Mouse (Mus musculus): Measurements from ENCODE around the gene Zfp512b. TPM values are rescaled to one million over a fixed set of nuclear protein-coding genes. Genes with fewer than 3 reads are reported as not detected.

Gene Zfp512b
- polyA plus RNA-seq (2012; rRNA removed) = 63.5 and 63.7 TPM in 2 replicates

DNA sequence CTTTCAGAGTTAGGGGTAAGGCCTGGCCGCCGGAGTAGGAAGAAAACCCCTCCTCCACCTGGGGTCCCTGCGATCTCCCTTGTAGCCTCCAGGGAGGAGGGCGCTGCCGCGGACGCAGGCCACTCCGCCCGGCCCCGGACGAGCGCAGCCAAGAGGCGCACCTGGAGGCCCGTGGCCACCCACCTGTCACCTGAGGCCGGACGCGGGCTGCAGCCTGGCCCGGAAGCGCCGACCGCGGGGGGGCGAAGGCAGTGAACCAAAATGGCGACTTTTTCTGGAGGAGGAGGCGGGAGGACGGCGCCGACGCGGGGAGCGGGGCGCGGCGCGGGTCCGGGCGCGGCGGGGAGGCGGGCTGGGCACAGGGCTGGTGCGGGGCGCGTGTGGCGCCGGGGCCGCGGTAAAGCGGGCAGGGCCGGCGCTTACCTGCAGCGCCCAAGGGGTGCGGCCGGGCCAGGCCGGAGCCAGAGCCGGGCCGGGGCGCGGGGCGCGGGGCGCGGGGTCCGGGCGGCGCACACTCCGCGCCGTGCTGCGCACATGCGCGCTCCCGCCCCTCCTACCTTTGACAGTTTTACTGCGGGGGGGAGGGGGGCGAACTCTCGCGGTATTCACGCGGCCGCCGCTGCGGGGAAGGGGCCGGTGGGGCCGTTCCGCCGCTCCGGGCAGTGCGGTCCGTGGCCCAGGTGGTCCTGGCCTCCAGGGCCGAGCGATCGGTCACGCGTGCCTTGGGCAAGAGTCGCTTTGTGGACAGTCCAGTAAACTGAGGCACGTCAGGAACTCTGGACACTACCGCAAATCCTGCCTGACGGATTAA, at the start of gene Zfp512b:
Gene Zfp512b, minus strand, starts transcription at position 573 of the 811 bp plus-strand sequence.
- no peak for DNase-seq (ENCODE audit: low read depth)

DNA sequence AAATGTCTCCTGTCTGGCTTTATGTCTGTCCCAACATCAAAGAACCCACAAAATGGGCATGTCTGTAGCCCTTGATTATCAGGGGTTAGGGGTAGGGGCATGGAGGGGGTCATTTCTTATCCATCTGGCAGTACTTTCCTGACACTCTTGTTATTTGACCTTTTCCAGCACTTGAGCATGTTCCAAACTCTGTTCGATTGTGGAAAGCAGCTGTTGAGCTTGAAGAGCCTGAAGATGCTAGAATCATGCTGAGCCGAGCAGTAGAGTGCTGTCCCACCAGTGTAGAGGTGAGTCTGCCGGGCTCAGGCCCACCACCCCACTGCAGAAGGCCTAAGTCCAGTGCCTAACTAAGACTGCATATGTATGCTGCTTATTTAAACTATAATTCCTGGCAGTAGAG, 43.3 kb upstream of the Zfp512b start:
- no peak for DNase-seq (ENCODE audit: low read depth)

DNA sequence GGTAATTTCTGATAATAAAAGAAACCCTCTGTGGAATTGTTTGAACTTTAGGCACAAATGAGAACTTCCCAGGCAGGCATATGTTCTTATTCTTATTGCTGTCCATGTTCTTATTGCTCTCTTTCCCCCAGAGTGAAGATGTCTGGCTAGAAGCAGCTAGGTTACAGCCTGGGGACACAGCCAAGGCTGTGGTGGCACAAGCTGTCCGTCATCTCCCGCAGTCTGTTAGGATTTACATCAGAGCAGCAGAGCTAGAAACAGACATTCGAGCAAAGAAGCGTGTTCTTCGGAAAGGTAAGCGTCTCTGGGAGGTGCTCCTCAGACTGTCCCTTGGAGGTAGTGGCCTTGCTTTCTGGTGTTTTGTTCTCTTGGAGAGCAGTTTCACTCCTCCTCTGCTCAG, 40.0 kb upstream of the Zfp512b start:
- no peak for DNase-seq (ENCODE audit: low read depth)

DNA sequence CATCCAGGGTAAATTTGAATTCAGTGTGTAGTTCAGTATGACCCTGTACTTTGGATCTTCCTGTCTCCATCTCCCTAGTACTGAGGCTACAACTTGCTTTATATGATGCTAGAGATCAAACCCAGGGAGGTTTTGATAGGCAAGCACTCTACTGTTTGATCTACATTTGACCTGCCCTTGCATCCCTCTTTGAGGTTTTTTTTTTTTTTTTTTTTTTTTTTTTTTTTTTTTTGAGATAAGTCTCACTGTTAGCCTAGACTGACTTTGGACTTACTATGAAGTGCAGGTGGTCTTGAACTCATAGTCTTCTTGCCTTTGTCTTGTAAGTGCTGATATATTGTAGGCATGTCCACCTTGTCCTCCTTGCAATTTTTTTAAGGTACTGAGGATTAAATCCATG, 35.9 kb upstream of the Zfp512b start:
- DNase-seq (ENCODE audit: low read depth) = no peak

DNA sequence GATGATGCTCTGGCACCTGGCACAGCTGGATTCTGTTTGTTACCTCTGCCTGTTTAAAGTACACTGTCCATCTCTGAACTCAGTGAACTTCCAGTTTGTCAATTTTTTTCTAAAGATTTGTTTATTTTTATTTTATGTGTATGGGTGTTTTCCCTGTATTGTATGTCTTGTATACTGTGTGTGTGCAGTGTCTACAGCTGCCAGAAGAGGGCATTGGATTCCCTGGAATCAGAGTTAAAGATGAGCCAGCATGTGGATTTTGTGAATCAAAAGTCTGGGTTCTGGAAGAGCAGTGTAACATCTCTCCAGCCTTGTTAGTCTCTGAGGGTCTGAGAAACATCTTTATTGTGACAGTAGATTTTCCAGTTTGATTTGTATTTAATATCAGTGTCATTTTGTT, 30.8 kb upstream of the Zfp512b start:
- no peak for DNase-seq (ENCODE audit: low read depth)

DNA sequence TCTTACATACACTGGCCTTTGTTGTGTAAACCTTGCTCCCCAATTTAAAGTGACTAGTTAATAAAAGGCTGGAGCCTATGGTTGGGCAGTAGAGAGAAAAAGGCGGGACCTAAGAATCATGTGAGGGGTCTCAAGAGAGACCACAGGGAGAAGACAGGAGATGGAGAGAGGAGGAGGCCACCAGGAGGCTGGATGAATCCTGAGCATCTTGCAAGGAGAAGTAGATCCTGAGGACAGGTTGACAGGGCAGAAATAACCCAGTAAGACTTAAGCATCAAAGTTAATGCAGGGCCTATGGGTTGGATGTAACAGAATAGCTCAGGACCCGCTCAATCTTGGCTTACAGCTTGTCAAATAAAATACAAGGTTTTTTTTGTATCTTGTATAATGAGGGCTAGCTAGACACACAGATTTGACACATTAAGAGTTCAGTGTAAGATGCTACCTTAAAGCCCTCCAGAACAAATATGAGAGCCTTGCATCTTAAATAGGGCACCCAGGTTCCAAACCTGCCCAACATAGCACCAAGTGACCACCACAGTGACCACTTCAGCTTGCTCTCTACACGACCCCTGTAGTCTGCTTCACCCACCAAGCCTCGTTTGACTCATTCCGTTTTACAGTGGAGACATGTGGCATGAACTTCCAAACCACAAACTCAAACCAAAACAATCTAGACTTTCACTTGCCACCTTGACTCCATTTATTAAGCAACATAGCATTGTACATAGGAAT, 26.3 kb upstream of the Zfp512b start:
- no peak for DNase-seq (ENCODE audit: low read depth)

DNA sequence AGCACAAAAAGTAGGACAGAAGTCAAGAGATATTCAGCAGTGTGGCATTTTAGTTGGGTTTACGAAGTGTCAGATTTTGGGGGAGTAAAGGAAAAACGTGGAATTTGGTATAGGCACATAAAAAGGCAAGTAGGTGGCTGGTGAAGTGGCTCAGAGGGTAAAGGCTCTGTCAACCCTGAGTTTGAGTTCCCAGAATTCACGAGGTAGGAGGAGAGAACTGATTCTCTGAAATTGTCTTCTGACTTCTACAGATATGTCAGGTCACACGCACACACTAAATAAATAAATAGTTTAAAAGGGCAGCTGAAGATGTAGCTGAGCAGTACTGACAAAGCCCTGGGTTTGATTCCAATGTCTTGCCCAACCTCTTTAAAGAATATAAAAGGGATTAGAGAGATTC, 9.8 kb upstream of the Zfp512b start:
- no peak for DNase-seq (ENCODE audit: low read depth)

DNA sequence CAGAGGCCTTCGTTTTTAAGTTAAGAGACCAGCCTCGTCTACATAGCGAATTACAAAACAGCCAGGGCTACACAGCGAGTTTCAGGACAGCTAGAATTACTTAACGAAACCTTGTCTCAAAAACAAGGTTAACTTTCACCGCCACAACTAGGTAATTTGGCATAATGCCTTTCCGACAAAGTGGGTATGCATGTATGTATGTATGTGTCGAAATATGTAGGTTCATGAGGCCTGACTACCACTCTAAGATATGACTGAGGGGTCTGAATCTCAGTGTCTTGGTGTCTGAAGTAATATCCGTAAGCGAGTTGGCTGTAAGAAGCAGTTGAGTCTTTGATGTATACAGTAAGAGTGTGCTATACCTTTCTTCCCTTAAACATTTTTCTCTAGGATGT, 9.1 kb upstream of the Zfp512b start:
- DNase-seq (ENCODE audit: low read depth) = no peak

DNA sequence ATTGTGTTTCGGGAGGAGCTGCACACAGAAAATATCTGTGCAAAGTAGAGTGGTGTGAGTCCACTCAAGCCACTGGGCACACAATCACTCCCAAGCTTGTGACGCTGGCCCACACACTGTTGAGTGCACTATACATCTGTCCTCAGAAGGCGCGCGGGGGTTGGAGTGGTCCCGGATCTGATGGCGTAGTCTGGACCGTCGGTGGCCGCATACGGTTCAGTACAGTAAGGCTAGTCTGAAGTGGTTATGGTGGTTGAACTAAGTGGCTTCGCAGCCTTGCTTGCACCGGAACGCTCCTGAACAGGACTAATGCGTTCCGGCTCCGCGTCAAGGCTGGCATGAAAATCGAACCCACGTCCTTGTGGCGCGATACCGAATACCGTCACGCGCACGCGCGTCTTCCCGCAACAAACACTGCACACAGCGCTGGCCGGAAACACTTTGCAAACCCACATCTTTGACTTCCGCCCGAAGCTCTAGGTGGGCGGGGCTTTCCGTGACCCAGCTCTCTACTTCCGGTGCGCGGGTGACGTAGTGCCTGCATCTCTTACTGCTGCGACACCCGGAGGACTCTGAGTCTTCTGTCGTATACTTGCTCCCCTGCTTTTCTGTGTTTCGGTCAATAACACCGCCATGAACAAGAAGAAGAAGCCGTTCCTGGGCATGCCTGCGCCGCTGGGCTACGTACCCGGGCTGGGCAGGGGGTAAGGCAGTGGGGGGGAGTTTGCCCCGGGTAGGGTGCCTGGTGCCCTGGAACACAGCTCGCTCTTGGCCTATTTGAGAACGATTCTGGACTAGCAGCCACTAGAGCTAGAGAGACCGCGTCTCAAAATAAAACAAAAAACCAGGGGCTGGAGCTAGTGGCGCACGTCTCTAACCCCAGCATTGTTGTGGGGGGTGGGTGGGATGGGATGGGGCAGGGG, 8.5 kb upstream of the Zfp512b start:
- no peak for DNase-seq (ENCODE audit: low read depth)

DNA sequence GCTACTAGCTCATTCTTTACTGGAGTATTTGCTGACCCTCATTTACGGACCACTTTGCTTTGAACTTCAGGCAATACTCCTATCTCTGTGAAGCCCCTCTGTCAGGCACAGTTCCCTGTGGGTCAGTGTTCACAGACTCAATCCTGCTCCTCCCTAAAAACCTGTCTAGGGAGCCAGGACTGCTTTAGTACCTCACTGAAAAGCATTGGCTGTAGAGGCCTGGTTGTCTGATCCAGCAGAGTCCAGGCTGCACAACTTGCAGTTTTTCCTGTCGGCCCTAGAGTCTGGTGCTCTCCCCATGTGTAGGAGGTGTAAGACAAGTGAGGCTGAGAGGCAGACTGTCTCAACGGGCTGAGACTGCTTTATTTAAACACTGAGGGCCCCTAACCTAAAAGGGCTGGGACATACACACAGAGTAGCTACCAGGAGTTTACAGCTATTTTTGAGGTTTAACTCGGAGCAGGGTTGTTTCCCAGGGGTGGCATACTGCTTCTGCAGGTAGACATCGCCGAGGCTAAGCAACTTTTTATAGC, 7.7 kb upstream of the Zfp512b start:
- no peak for DNase-seq (ENCODE audit: low read depth)

DNA sequence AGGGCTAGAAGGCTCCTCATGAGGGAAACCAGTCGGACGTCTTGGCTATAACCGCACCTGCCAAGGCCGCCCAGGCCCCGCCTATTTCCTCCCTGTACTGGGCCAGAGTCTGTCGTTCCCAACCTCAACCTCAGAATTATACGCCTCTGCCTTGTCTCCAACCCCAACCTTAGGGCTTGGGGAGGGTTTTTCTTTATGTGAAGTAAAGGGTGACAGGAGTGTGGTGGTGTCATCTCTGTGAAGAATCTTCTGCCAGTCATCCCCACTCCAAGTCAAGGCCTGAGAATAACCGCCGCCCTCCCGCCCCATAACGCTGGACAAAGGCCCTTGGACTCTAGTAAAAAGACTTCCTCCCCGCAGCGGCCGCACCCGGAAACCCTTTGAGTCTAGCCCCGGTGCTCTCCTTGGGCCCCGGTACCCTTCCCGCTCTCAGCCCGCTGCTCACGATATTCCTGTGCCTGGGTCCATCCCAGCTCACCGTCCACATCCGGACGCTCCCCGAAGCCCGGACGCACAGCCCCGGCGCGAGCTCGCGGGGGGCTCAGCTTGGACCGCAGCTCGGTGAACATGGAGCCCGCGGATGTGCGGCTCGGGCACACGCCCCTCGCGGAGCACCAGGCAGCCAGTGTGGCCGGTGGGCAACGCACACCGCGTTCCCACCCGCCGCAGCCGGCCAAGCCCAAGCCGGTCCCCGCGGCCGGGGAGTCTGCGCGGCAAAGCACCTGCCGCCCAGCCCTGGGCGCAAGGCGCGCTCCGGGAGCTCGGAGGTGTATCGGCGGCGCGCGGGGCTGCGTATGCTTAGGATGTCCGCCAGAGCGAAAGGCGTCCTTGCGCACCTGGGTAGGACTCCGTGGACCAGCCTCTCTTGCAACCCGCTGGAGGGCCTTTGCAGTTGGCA, 6.1 kb upstream of the Zfp512b start, which contains the start of gene Samd10:
Gene Samd10, minus strand, starts transcription at position 759 of the 898 bp plus-strand sequence.
- DNase-seq (ENCODE audit: low read depth) = no peak

DNA sequence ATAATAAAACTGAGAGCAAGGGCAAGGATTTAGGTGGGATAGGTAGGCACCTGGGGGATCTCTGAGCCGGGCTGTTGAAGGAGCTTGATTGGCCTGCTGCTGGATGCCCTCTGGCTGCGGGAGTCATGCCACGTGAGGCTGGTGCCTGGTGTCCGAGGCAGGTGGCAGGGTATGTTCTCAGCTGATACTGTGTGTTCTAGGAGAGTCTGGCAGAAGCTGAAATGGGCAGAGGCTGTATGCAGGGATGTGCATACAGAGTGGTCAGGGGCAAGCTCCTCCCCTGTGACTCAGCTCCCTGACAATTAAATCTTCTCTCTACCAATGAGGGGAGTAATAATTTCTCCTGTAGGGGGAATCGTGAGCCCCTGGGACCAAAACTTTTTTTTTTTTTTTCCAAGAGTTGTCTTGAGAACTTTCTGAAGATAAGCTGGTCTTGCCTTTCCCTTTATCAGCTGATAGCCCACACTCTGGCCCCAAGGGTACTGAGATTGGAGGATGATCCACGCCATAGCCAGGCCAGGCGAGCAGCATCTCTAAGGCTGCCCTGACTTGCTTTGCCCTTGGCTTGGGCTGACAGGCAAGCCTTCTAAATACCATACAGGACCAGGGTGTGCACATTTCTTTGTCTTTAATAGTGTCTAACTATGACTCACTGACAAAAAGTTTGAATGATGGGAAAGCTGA, 4.9 kb upstream of the Zfp512b start:
- no peak for DNase-seq (ENCODE audit: low read depth)

DNA sequence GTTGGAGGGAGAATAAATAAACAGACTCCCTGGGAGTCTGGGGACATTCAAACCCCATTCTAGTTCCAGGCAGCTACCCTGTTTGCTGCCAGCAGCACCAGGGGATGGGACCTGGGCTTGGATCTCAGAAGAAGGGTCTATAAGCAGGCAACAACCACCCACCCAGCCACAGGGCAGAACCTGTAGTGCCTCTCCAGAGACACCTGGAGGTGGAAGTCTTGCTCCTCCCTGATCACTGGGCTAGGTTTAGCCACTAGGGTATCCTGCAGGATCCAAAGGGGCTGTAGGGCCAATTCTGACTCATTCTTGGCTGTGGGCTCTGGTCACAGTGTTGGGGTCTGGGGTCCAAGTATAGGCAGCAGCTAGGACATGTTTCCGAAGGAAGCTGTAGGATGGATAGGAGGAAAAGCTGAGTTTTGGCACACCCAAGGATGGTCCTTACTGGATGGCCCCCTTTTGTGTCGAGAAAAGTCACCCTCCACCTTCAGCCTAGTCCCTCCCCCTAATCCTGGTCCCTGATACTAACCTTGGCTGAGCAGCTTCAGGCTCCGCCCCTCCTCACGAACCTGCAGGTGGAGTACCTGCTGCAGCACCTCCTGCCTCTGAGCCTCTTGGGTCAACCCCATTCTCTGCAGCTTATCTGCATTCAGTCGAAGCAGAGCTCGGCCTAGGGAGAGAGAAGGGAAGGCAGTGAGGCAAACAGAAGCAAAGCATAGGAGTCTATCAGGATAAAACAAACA, 3.8 kb upstream of the Zfp512b start:
- DNase-seq (ENCODE audit: low read depth) = no peak

DNA sequence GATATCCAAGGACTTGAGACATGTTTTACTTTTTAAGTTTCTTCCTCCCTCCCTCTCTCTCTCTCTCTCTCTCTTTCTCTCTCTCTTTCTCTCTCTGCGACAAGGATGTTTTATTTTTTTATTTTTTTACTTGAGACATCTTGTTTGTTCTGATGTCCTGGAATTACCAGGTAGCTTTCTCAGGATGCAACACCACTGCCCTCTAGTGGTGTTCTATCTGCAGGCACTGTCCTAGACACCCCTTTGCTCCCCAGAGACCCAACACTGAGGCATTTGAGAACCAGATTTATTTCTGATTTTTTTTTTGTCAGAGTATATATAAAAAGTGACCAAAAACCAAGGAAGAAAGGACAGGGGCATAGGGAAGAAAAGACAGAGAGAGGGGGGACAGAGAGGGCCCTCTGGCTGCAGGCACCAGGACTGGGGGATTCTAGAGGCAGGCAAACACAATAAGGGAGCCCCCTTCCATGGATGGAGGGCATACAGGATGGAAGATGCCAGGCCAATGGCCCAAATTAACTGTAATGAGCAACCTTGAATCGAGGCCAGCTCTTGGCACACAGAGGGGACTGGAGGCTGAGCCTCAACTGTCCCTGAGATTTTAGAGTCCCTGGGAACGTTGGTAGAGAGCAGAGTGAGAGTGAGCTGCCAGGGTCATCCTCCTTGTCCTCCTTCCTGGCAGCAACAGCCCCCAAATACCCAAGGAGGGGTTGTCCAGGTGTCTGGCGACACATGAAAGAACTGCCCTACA, 2.5 kb upstream of the Zfp512b start:
- DNase-seq (ENCODE audit: low read depth) = no peak

DNA sequence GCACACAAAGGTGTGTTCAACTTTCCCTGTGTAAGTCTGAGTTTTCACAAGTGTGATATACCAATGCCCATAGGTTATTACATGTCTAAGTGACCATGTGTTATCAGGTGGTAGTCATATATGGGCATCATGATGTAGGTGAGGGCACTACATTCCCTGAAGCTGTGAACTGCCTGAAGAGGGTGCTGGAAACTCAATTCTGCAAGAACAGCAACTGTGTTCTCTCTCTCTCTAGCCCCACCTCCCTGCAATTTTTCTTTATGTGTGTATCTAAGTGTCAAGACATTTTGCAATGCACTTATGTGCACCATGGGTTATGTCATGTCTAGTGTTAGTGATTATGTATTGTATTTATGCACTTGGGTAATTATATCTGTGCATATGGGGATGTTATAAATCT, 1.3 kb upstream of the Zfp512b start:
- no peak for DNase-seq (ENCODE audit: low read depth)

DNA sequence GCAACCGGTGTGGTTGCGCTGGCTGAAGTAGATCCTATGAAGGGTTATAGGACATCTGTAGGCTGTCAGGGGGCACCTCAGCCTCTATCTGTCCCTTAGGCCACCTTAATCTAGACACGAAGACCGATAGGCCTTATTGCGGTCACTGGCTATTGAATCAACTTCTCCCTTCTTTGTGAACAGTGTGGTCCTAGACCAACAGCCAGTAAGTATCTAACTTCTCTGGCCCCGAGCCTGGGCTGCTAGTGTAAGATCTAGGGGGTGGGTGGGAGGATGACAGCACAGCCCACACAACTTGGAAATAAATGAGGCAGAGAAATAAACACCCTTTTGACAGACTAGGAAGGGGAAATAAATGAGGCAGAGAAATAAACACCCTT, 429 bp upstream of the Zfp512b start:
- DNase-seq (ENCODE audit: low read depth) = no peak

DNA sequence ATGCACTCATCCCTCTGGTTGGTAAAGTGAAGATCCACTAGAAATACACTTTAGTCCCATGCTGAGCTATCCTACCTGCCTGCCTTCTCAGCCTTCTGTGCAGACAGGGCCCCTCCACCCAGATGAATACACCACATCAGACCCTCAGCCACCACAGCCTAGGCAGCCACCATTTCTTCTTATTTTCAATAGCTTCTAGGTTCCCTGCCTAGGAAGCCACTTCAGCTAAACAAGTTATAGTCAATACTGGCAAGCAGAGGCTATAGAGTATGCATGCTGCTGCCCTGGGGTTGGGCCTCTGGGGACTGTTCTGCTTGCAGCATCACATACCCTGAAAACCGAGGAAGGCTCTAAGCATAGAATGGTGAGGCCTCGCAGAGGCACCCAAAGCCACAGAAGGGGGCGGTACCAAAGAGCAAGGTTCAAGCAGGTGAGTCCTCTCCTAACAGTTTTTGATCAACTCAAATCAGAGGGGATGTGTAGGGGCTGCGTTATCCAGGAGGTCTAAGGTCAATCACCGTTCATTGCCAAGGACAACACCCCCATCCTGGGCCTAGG, 996 bp downstream of the Zfp512b start, which contains the start of gene Prpf6:
Gene Prpf6, plus strand, starts transcription at position 341 of the 558 bp plus-strand sequence.
- no peak for DNase-seq (ENCODE audit: low read depth)

DNA sequence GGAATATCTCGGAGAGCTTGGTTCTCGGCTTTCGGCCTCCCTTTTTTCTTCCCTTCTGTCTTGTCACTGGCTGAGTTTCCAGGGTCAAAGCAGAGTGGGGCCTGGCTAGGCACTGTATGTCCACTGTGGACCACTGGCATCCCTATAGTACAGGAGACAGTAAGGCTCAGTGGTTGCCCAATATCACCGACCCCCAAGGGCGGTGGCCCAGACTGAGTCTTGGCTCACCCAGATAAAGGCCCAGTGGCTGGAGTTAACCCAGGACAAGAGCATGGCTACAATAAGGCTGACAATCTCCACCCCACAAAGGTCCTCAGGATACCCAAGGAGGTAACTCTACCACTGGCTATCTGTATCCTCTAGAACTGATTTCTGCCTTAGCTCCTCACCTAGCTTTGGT, 2.1 kb downstream of the Zfp512b start:
- no peak for DNase-seq (ENCODE audit: low read depth)

Data from gonadal fat pad, adult 2 months (tissue).